Mouse (Mus musculus) spleen, adult 18-20 months (tissue): Measurements from ENCODE around the gene Nrde2.
"Not testable (repeated sequence)": the region's sequence is repeated elsewhere in the genome, so short reads cannot be mapped to it uniquely, and the experiment has no call there.

Experiments
- DNase-seq, 2 experiments: peaks; one replicate each; pipeline ENCODE4 v3.0.0; 2022; ENCODE audit warnings: mixed read lengths in 2 of 2

Gene Nrde2

GRCm38 (mm10) chr12:100159261-100159975, at the start of gene Nrde2:
Nrde2 (minus strand) TSS chr12:100159653.
- peak; percentile 80 to 83 for DNase-seq

- no peak for DNase-seq
These were observed 47.5 kb upstream of the Nrde2 start for GRCm38 (mm10) chr12:100206926-100207325.

- no peak for DNase-seq
These were observed 47.1 kb upstream of the Nrde2 start for GRCm38 (mm10) chr12:100206521-100206920.

- no peak for DNase-seq
These were observed 45.7 kb upstream of the Nrde2 start for GRCm38 (mm10) chr12:100205156-100205555.

GRCm38 (mm10) chr12:100203759-100204158, 44.3 kb upstream of the Nrde2 start:
- DNase-seq = no peak

- DNase-seq = peak; percentile 80 to 85
These were observed 42.4 kb upstream of the Nrde2 start for GRCm38 (mm10) chr12:100201838-100202237.

- no peak for DNase-seq
These were observed 41.9 kb upstream of the Nrde2 start for GRCm38 (mm10) chr12:100201363-100201711.

- no peak for DNase-seq
These were observed 41.4 kb upstream of the Nrde2 start for GRCm38 (mm10) chr12:100200645-100201362.

GRCm38 (mm10) chr12:100199891-100200644, 40.6 kb upstream of the Nrde2 start:
- peak; percentile 72 to 75 for DNase-seq

- DNase-seq = peak; percentile 89 to 94
These were observed 39.7 kb upstream of the Nrde2 start, which contains the start of gene Calm1 for GRCm38 (mm10) chr12:100198967-100199660. Calm1 (plus strand) TSS chr12:100199435.

GRCm38 (mm10) chr12:100196786-100197185, 37.3 kb upstream of the Nrde2 start:
- no peak for DNase-seq

GRCm38 (mm10) chr12:100194181-100194580, 34.7 kb upstream of the Nrde2 start:
- no peak for DNase-seq

- no peak for DNase-seq
These were observed 31.3 kb upstream of the Nrde2 start for GRCm38 (mm10) chr12:100190802-100191201.

GRCm38 (mm10) chr12:100187756-100188430, 28.4 kb upstream of the Nrde2 start:
- no peak for DNase-seq

GRCm38 (mm10) chr12:100187013-100187755, 27.7 kb upstream of the Nrde2 start:
- DNase-seq = peak; percentile 95 to 98

GRCm38 (mm10) chr12:100186376-100186775, 26.9 kb upstream of the Nrde2 start:
- no peak for DNase-seq

- DNase-seq = no peak
These were observed 26.4 kb upstream of the Nrde2 start for GRCm38 (mm10) chr12:100185897-100186296.

GRCm38 (mm10) chr12:100184976-100185375, 25.5 kb upstream of the Nrde2 start:
- DNase-seq = not testable (repeated sequence)

- peak; percentile 25 to 37 for DNase-seq
These were observed 24.5 kb upstream of the Nrde2 start for GRCm38 (mm10) chr12:100183970-100184369.

GRCm38 (mm10) chr12:100182676-100183075, 23.2 kb upstream of the Nrde2 start:
- DNase-seq = no peak

GRCm38 (mm10) chr12:100180802-100181201, 21.3 kb upstream of the Nrde2 start:
- no peak for DNase-seq
